Mouse (Mus musculus) kidney, embryonic 15.5 days (tissue): ENCODE measurements at regions not wholly inside any gene's neighbourhood (a gene's known extent, or its start where the extent isn't known, plus 50 kb on each side); places are given as distances from the start of the nearest gene placed in this dataset.
A peak's percentile ranks its signal among the peaks of the same experiment; 100 is the strongest.

Experiments used
- ATAC-seq: fragments of 200-750 bp; cut with Nextera tagmentation; replicated peaks from 2 replicates; pipeline ENCODE4 v1.8.0; 2017; ENCODE audit warnings: moderate TSS enrichment; ENCODE audit not compliant: low FRiP score
- H3K27ac ChIP-seq: fragments of 300-500 bp; sonication (generic); 2 replicates; pipeline ENCODE4 v1.5.1; 2015; ENCODE audit warnings: mild to moderate bottlenecking, inconsistent platforms
- H3K27me3 ChIP-seq: fragments of 300-500 bp; sonication (generic); 2 replicates; pipeline ENCODE4 v1.6.1; 2015; ENCODE audit warnings: inconsistent platforms
- H3K36me3 ChIP-seq: fragments of 300-500 bp; sonication (generic); 2 replicates; pipeline ENCODE4 v1.6.1; 2015; ENCODE audit warnings: inconsistent platforms
- H3K4me1 ChIP-seq: fragments of 300-500 bp; sonication (generic); 2 replicates; pipeline ENCODE4 v1.6.1; 2015; ENCODE audit warnings: inconsistent platforms
- H3K4me2 ChIP-seq: fragments of 300-500 bp; sonication (generic); 2 replicates; pipeline ENCODE4 v1.6.1; 2015; ENCODE audit warnings: moderate library complexity, mild to moderate bottlenecking, inconsistent platforms
- H3K4me3 ChIP-seq: fragments of 300-500 bp; sonication (generic); replicated peaks from 2 replicates; pipeline ENCODE4 v1.5.1; 2015; ENCODE audit warnings: mild to moderate bottlenecking, inconsistent platforms
- H3K9ac ChIP-seq: fragments of 300-500 bp; sonication (generic); 2 replicates; pipeline ENCODE4 v1.6.1; 2015; ENCODE audit warnings: mild to moderate bottlenecking, inconsistent platforms
- H3K9me3 ChIP-seq: fragments of 300-500 bp; sonication (generic); replicated peaks from 2 replicates; pipeline ENCODE4 v1.6.1; 2016; ENCODE audit warnings: inconsistent platforms
- WGBS: fragments of 180-500 bp; shearing (Covaris S2); methylation state at CpG from one replicate; pipeline ENCODE4 v1.1.7; 2015; ENCODE audit warnings: mixed read lengths; 5-methylcytosine and 5-hydroxymethylcytosine counted together

- no peaks in the 10 kb centered on the region for H3K9me3 ChIP-seq
- WGBS, result 18% methylated on average over 1 of the region's 1 CpGs
- no peak for ATAC-seq
Observed at GRCm38 (mm10) chr8:79587258-79587657, 52.2 kb upstream of the Otud4 start.

GRCm38 (mm10) chr8:79584966-79585365, 54.5 kb upstream of the Otud4 start:
- no peak overlapping the region for H3K9ac ChIP-seq
- WGBS, result 28% methylated on average over 3 of the region's 3 CpGs
- ATAC-seq, result no peak
- no peaks in the 10 kb centered on the region for H3K27me3 ChIP-seq
- H3K4me3 ChIP-seq, result no peak overlapping the region
- H3K36me3 ChIP-seq, result no peaks in the 10 kb centered on the region
- H3K4me1 ChIP-seq, result no peaks in the 10 kb centered on the region
- H3K9me3 ChIP-seq, result no peaks in the 10 kb centered on the region
- H3K27ac ChIP-seq, result no peak overlapping the region
- no peak overlapping the region for H3K4me2 ChIP-seq

More at GRCm38 (mm10) chr8:79587258-79587657, 52.2 kb upstream of the Otud4 start:
- Histone ChIP-seq H3K27ac (no peak overlapping the region), H3K36me3 (no peaks in the 10 kb centered on the region), H3K4me2 (no peak overlapping the region), H3K9ac (no peak overlapping the region), H3K4me1 (no peaks in the 10 kb centered on the region), H3K4me3 (no peak overlapping the region), H3K27me3 (no peaks in the 10 kb centered on the region)

GRCm38 (mm10) chr8:79583326-79583725, 56.1 kb upstream of the Otud4 start:
- Histone ChIP-seq H3K4me1 (no peaks in the 10 kb centered on the region), H3K27me3 (no peaks in the 10 kb centered on the region), H3K4me2 (no peak overlapping the region), H3K9ac (no peak overlapping the region), H3K9me3 (no peaks in the 10 kb centered on the region), H3K27ac (no peak overlapping the region), H3K4me3 (no peak overlapping the region), H3K36me3 (no peaks in the 10 kb centered on the region)
- no peak for ATAC-seq
- WGBS, result 41% methylated on average over 6 of the region's 6 CpGs

- Histone ChIP-seq H3K9ac (no peak overlapping the region), H3K27ac (no peak overlapping the region), H3K9me3 (no peaks in the 10 kb centered on the region), H3K4me3 (no peak overlapping the region), H3K4me1 (no peaks in the 10 kb centered on the region), H3K27me3 (no peaks in the 10 kb centered on the region), H3K36me3 (no peaks in the 10 kb centered on the region), H3K4me2 (no peak overlapping the region)
- ATAC-seq, result no peak
- WGBS, result 89% methylated on average over 2 of the region's 2 CpGs
Observed at GRCm38 (mm10) chr8:79582195-79582594, 57.2 kb upstream of the Otud4 start.

- WGBS, result 20% methylated on average over 7 of the region's 7 CpGs
- H3K4me2 ChIP-seq, result no peak overlapping the region
- H3K27me3 ChIP-seq, result no peaks in the 10 kb centered on the region
- H3K9me3 ChIP-seq, result no peaks in the 10 kb centered on the region
- no peaks in the 10 kb centered on the region for H3K36me3 ChIP-seq
- H3K9ac ChIP-seq, result no peak overlapping the region
- peaks cover 6% of the 10 kb centered on the region; the same call in 1 of the 2 replicates for H3K4me1 ChIP-seq
- ATAC-seq, result peak; percentile 89
- 0 out of 2 replicates have a peak overlapping the region, but pooled peaks have one; percentile 14 for H3K27ac ChIP-seq
- no peak overlapping the region for H3K4me3 ChIP-seq
Observed at GRCm38 (mm10) chr8:79576086-79576485, 63.3 kb upstream of the Otud4 start.

GRCm38 (mm10) chr8:79575175-79575734, 64.2 kb upstream of the Otud4 start:
- Histone ChIP-seq H3K9me3 (no peaks in the 10 kb centered on the region), H3K4me1 (peaks cover 6% of the 10 kb centered on the region; the same call in 1 of the 2 replicates), H3K9ac (no peak overlapping the region), H3K27ac (no peak overlapping the region), H3K27me3 (no peaks in the 10 kb centered on the region), H3K4me2 (no peak overlapping the region), H3K36me3 (no peaks in the 10 kb centered on the region), H3K4me3 (no peak overlapping the region)
- 51% methylated on average over 2 of the region's 2 CpGs for WGBS
- ATAC-seq, result 0 out of 2 replicates have a peak, but pooled peaks have one; percentile 12

- peaks cover 6% of the 10 kb centered on the region; the same call in 1 of the 2 replicates for H3K4me1 ChIP-seq
- no peak for ATAC-seq
- H3K9me3 ChIP-seq, result no peaks in the 10 kb centered on the region
- no peak overlapping the region for H3K9ac ChIP-seq
- H3K4me3 ChIP-seq, result no peak overlapping the region
- WGBS, result 85% methylated on average over 7 of the region's 7 CpGs
- H3K36me3 ChIP-seq, result no peaks in the 10 kb centered on the region
- no peak overlapping the region for H3K4me2 ChIP-seq
- H3K27ac ChIP-seq, result no peak overlapping the region
- no peaks in the 10 kb centered on the region for H3K27me3 ChIP-seq
Observed at GRCm38 (mm10) chr8:79573491-79573890, 65.9 kb upstream of the Otud4 start.

GRCm38 (mm10) chr8:79572526-79572925, 66.9 kb upstream of the Otud4 start:
- no peak for ATAC-seq
- no peak overlapping the region for H3K4me2 ChIP-seq
- WGBS, result 95% methylated on average over 5 of the region's 5 CpGs

GRCm38 (mm10) chr8:79563101-79563500, 76.3 kb upstream of the Otud4 start:
- H3K4me3 ChIP-seq, result no peak overlapping the region
- H3K9ac ChIP-seq, result no peak overlapping the region
- H3K4me2 ChIP-seq, result no peak overlapping the region
- 0 out of 2 replicates have a peak, but pooled peaks cover 7% of the 10 kb centered on the region for H3K4me1 ChIP-seq
- no peak for ATAC-seq
- H3K36me3 ChIP-seq, result no peaks in the 10 kb centered on the region
- H3K9me3 ChIP-seq, result no peaks in the 10 kb centered on the region
- H3K27ac ChIP-seq, result no peak overlapping the region
- 92% methylated on average over 6 of the region's 6 CpGs for WGBS
- no peaks in the 10 kb centered on the region for H3K27me3 ChIP-seq

More at GRCm38 (mm10) chr8:79572526-79572925, 66.9 kb upstream of the Otud4 start:
- no peaks in the 10 kb centered on the region for H3K9me3 ChIP-seq
- H3K36me3 ChIP-seq, result no peaks in the 10 kb centered on the region
- no peak overlapping the region for H3K4me3 ChIP-seq
- no peak overlapping the region for H3K9ac ChIP-seq
- no peak overlapping the region for H3K27ac ChIP-seq
- no peaks in the 10 kb centered on the region for H3K27me3 ChIP-seq
- peaks cover 6% of the 10 kb centered on the region; the same call in 1 of the 2 replicates for H3K4me1 ChIP-seq

GRCm38 (mm10) chr8:79562669-79563068, 76.7 kb upstream of the Otud4 start:
- no peaks in the 10 kb centered on the region for H3K9me3 ChIP-seq
- H3K4me1 ChIP-seq, result 0 out of 2 replicates have a peak, but pooled peaks cover 7% of the 10 kb centered on the region
- no peaks in the 10 kb centered on the region for H3K27me3 ChIP-seq
- H3K36me3 ChIP-seq, result no peaks in the 10 kb centered on the region
- no peak overlapping the region for H3K4me3 ChIP-seq
- no peak for ATAC-seq
- WGBS, result 69% methylated on average over 8 of the region's 8 CpGs
- H3K27ac ChIP-seq, result no peak overlapping the region
- no peak overlapping the region for H3K9ac ChIP-seq
- H3K4me2 ChIP-seq, result no peak overlapping the region

GRCm38 (mm10) chr8:79562071-79562581, 77.3 kb upstream of the Otud4 start:
- 55% methylated on average over 11 of the region's 11 CpGs for WGBS
- no peak; the same call in 1 of the 2 replicates for ATAC-seq
- Histone ChIP-seq H3K9me3 (no peaks in the 10 kb centered on the region), H3K4me1 (0 out of 2 replicates have a peak, but pooled peaks cover 7% of the 10 kb centered on the region), H3K27me3 (no peaks in the 10 kb centered on the region), H3K4me3 (no peak overlapping the region), H3K4me2 (no peak overlapping the region), H3K36me3 (no peaks in the 10 kb centered on the region), H3K9ac (no peak overlapping the region), H3K27ac (peak overlapping the region; percentile 28; the same call in 1 of the 2 replicates)

GRCm38 (mm10) chr8:79561269-79562063, 78.0 kb upstream of the Otud4 start:
- Histone ChIP-seq H3K9me3 (no peaks in the 10 kb centered on the region), H3K27me3 (no peaks in the 10 kb centered on the region), H3K4me2 (no peak overlapping the region), H3K27ac (peak overlapping the region; percentile 28; the same call in 1 of the 2 replicates), H3K4me1 (0 out of 2 replicates have a peak, but pooled peaks cover 7% of the 10 kb centered on the region), H3K9ac (no peak overlapping the region), H3K4me3 (no peak overlapping the region), H3K36me3 (no peaks in the 10 kb centered on the region)
- 68% methylated on average over 9 of the region's 9 CpGs for WGBS
- ATAC-seq, result no peak
